Mouse (Mus musculus) small intestine, adult 2 months (tissue): Measurements from ENCODE around the gene Snrnp35. TPM values are rescaled to one million over a fixed set of nuclear protein-coding genes. Genes with fewer than 3 reads are reported as not detected.
A peak's percentile ranks its signal among the peaks of the same experiment; 100 is the strongest.

Source experiments
- H3K27ac ChIP-seq: fragments of 200-500 bp; 2 replicates; pipeline ENCODE4 v1.5.1; 2012; ENCODE audit warnings: low read depth, low read length, control low read depth, inconsistent platforms; ENCODE audit not compliant: insufficient read depth
- H3K27me3 ChIP-seq: fragments of 200-500 bp; 2 replicates; pipeline ENCODE4 v1.6.1; 2012; ENCODE audit warnings: mild to moderate bottlenecking, moderate library complexity, low read length, inconsistent platforms; ENCODE audit not compliant: control insufficient read depth, insufficient read depth
- H3K36me3 ChIP-seq: fragments of 200-500 bp; 2 replicates; pipeline ENCODE4 v1.6.1; 2012; ENCODE audit warnings: mild to moderate bottlenecking, low read length, control low read depth, inconsistent platforms; ENCODE audit not compliant: control insufficient read depth, insufficient read depth
- H3K4me1 ChIP-seq: fragments of 200-500 bp; 2 replicates; pipeline ENCODE4 v1.6.1; 2012; ENCODE audit warnings: low read length, inconsistent platforms, mixed read lengths; ENCODE audit not compliant: control insufficient read depth, insufficient read depth, insufficient read length
- H3K4me3 ChIP-seq: fragments of 200-500 bp; 2 replicates; pipeline ENCODE4 v1.5.1; 2012; ENCODE audit warnings: low read depth, mild to moderate bottlenecking, control low read depth, inconsistent platforms, low read length, moderate library complexity
- CTCF ChIP-seq: fragments of 200-500 bp; IDR thresholded peaks from 2 replicates; pipeline ENCODE4 v1.5.1; 2012; ENCODE audit warnings: low read depth, mild to moderate bottlenecking, control low read depth, inconsistent platforms, low read length, moderate library complexity, mixed read lengths; ENCODE audit not compliant: insufficient replicate concordance, insufficient read length; ENCODE audit errors: extremely low read depth
- POLR2A ChIP-seq: fragments of 200-500 bp; IDR thresholded peaks from 2 replicates; pipeline ENCODE4 v1.6.1; 2012; ENCODE audit warnings: low read depth, mild to moderate bottlenecking, control low read depth, inconsistent platforms, low read length, moderate library complexity
- WGBS: fragments of 180-500 bp; shearing (Covaris S2); methylation state at CpG from one replicate; pipeline ENCODE4 v1.1.7; 2018; 5-methylcytosine and 5-hydroxymethylcytosine counted together
- polyA plus RNA-seq: library from polyadenylated mRNA; depleted of rRNA; stranded (reverse); fragments of >200 nt; gene quantifications from 2 replicates; pipeline ENCODE4 v1.2.3, GENCODE M21; 2012

The Snrnp35 gene
- polyA plus RNA-seq, 1 experiment, result 1.8 TPM

DNA sequence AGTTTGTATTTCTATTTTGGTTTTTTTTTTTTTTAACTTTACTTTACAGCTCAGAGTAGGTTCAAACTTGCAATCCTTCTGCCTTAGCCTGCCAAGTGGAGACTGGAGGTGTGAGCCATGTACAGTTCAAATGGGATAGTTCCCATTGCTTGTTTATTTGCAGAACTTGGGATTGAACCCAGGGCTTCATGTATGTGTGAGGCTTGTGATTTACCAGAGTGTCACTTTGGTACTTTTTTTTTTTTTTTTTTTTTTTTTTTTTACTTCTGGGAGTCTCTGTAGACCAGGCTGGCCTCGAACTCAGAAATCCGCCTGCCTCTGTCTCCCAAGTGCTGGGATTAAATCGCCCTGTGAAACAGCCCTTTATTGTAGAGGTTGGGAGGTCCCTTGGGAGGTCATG is 38.7 kb upstream of the Snrnp35 start:
- Histone ChIP-seq H3K27ac (peak overlapping the region; percentile 61; the same call in 1 of the 2 replicates), H3K27me3 (no peaks in the 10 kb centered on the region), H3K4me1 (peaks cover 14% of the 10 kb centered on the region; the same call in 1 of the 2 replicates), H3K36me3 (peaks cover 14% of the 10 kb centered on the region), H3K4me3 (no peak overlapping the region)
- no peak for TF ChIP-seq POLR2A
- no peak for TF ChIP-seq CTCF
- 66% methylated on average over 3 of the region's 3 CpGs for WGBS

DNA sequence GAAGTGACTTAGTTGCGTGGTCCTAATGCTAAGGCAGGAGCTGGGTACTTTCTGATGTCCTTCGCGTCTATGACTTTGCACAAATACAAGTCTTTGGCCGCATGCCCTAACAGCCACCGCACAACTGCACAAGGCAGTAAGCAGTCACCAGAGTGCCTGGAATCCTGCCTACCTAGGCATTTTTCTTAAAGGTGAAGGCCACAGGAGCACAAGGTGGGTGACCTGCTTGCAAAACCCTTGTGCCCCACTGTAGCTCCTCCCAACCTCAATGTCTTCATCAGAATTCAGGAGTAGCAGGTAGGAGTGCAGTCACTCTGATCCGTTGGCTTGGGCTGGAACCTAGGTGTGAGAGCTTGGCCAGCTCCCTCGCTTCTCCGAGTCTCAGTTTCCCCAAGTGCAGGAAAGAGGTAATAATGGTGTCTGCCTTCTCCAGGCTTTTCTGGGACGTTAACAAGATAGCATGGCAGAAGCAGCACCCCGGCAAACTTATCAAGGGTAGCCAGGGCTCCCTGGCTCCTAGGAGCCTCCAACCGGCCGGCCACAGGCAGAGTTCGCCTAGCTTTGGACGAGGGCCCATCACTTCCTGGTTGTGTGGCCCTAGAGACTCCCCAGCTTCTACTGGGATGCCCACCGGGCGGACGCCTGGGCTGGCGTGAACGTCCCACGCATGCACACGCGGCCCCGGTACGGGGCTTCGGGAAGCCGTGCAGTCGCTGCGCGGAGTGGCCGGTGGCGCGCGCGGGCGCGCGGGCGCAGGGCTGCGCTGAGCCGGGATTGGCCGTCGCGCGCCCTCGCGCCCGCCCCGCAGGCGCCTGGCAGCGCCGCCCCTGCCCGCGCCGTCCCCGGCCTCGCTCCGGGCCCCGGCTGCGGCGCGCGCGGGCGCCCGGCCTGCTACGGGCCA is 38.0 kb upstream of the Snrnp35 start:
- WGBS, result 6% methylated on average over 59 of the region's 66 CpGs
- H3K4me3 ChIP-seq, result peak overlapping the region; percentile 81
- peaks cover 19% of the 10 kb centered on the region; the same call in 1 of the 2 replicates for H3K4me1 ChIP-seq
- TF ChIP-seq POLR2A (peak; percentile 69), CTCF (no peak)
- peaks cover 14% of the 10 kb centered on the region for H3K36me3 ChIP-seq
- H3K27me3 ChIP-seq, result no peaks in the 10 kb centered on the region
- peak overlapping the region; percentile 61 for H3K27ac ChIP-seq

DNA sequence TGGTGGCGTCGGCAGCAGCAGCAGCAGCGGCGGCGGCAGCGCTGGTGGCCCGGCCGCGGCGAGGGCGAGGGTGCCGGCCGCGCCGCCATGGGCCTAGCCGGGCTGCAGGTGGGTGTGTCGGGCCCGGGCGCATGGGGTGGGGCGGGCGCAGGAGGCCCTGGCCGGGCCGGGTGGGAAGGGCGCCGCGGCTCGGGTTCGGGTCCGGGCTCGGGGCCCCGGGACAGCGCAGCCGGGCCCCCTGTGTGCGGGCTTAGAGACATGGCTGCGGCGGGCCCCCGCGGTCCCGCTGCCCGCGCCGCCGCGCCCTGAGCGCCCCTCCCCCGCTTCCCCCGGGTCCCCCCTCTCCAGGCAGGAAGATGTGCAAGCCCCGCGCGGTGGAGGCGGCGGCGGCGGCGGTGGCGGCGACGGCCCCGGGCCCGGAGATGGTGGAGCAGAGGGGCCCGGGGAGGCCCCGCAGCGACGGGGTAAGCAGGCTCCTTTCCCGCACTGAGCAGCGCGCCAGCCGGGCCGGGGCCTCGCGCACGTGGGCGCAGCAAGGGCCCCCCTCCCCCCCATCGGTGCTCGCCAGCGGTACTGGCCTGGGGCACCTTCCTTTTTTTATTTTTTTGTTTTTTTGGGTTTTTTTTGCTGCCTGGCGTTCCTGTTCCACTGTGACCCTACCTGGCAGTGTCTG is 37.2 kb upstream of the Snrnp35 start:
- Histone ChIP-seq H3K4me1 (peaks cover 25% of the 10 kb centered on the region), H3K27ac (peak overlapping the region; percentile 88), H3K27me3 (no peaks in the 10 kb centered on the region), H3K36me3 (peaks cover 20% of the 10 kb centered on the region), H3K4me3 (peak overlapping the region; percentile 81)
- no peak for TF ChIP-seq CTCF
- under 1% methylated on average over 60 of the region's 77 CpGs for WGBS

DNA sequence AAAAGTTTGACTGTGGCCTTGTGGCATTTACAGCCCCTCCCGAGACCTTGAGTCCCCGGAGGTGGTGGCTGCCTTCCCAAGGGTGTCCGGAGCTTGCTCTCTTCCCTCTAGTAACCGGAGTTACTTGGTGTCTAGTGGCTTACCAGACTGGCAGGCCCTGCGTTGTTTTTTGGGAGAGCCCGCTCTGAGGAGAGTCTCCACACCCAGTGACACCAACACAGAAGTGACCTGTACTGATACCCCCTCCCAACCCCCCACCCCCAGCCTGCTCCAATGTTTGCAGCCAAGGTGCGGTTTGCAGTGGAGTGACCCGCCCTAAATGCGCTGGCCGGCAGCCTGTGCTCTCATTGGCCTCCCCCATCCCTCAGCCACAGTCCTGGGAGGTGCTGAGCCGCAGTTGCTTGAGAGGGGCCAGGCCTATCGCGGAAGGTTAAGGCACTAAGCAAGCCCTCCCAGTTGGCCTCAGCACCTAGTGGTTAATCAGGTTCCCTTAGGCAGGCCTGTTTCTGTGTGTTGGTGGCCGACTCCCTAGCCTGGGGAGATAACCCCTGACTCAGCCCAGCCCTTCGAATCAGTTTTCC is 36.5 kb upstream of the Snrnp35 start:
- H3K4me1 ChIP-seq, result peaks cover 26% of the 10 kb centered on the region
- peak overlapping the region; percentile 88 for H3K27ac ChIP-seq
- WGBS, result 2% methylated on average over 15 of the region's 15 CpGs
- H3K27me3 ChIP-seq, result no peaks in the 10 kb centered on the region
- no peak for TF ChIP-seq CTCF
- no peak; the same call in 1 of the 2 replicates for TF ChIP-seq POLR2A
- H3K36me3 ChIP-seq, result peaks cover 21% of the 10 kb centered on the region
- H3K4me3 ChIP-seq, result peak overlapping the region; percentile 81

DNA sequence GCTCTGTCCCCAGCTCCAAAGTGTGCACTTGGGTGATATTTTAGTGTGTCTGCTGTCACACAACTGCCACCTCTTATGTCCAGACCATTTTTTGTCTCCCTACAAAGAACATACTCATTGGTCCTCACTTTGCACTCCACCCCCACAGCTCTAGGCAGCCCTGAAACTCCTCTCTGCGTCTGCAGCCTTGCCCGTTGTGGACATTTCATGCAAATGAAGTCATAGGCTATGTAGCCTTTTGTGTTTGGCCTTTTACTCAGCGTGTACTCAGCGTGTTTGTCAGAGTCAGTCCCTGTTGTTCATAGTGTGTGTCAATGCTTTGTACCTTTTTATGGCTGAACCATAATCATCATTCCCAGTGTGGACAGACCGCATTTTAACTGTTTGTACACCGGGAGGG is 33.4 kb upstream of the Snrnp35 start:
- H3K4me3 ChIP-seq, result no peak overlapping the region
- peaks cover 36% of the 10 kb centered on the region for H3K36me3 ChIP-seq
- H3K27ac ChIP-seq, result peak overlapping the region; percentile 53
- H3K4me1 ChIP-seq, result peaks cover 45% of the 10 kb centered on the region
- no peaks in the 10 kb centered on the region for H3K27me3 ChIP-seq
- no peak for TF ChIP-seq CTCF
- no peak for TF ChIP-seq POLR2A
- 23% methylated on average over 6 of the region's 6 CpGs for WGBS

DNA sequence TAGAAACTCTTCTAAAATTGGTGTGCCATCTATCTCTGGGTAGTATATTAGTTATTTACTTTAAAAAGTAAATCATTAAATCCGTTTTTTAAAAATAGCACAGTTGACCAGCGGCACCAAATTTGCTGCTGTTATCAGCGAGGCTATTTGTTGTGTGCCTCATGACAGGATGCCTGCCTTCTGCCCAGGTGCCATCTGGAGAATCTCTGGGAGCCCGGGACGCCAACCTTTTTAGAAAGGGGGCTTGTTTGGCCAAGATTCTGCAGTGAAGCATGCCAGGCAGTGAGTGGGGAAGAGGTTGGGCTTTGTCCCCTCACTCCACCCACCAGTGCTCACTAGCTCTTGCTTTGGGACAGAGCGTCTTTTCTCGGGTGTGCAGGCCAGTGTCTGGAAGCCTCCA is 32.9 kb upstream of the Snrnp35 start:
- TF ChIP-seq CTCF (no peak), POLR2A (no peak)
- peaks cover 45% of the 10 kb centered on the region for H3K4me1 ChIP-seq
- 30% methylated on average over 7 of the region's 7 CpGs for WGBS
- no peak overlapping the region for H3K4me3 ChIP-seq
- H3K27ac ChIP-seq, result peak overlapping the region; percentile 88
- H3K36me3 ChIP-seq, result peaks cover 40% of the 10 kb centered on the region
- no peaks in the 10 kb centered on the region for H3K27me3 ChIP-seq
